Mouse (Mus musculus): ENCODE results near the gene Akap2. TPM values are rescaled to one million over a fixed set of nuclear protein-coding genes. Genes with fewer than 3 reads are reported as not detected.

The Akap2 gene
- polyA plus RNA-seq, 1 experiment from 2014 or later: 2.2 TPM

DNA sequence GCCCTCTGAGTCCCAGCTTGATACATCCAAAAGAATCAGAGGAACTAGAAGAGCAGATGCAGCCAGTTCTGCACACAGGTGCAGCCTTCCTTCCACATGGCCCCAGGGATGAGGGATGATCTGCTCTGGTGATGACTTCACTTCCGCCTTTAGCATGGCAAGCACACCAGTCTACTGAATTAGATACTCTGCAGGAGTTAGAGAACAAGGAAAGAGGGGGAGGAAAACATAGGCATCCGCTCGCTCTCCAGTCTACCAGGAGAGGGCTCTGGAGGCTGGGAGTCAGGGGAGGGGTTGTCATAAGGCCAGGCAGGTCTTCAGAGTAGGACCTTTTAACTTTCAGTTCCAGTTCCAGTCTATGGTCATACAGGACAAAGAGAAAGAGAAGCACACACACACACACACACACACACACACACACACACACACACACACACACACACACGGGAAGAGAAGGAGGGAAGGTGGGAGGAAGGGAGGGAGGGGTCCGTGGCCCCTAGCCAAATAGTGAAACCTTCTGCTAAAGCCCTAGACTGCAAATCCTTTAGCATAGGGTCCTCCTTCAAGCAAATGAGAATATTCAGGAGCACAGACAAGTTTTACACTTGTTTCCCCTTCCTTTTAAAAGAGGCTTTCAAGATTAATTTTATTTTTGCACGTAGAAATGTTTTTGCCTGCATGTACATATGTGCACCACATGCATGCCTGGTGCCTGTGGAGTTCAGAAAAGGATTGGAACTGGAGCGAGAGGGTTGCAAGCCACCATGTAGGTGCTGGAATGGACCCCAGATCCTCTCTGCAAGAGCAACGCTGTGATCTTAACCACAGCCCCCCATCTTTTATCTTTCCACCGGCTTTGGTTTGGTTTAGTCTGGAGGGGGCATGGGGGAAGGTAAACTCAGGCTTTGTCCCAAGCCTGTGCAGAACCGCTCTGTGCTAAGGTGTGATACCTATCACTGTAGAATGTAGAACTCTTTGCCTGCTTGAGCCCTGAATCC, 197.0 kb downstream of the Akap2 start:
- H3K4me3 ChIP-seq (replicated peaks): no peak overlapping the region
- 0 out of 2 replicates have a peak, but pooled peaks cover 2% of the 10 kb centered on the region for H3K4me1 ChIP-seq (replicated peaks)
- WGBS (ENCODE audit: insufficient replicate concordance): 52% methylated on average over 10 of the region's 10 CpGs
- H3K4me2 ChIP-seq: 0 out of 2 replicates have a peak overlapping the region, but pooled peaks have one; percentile 48
- H3K9ac ChIP-seq: no peak overlapping the region
- H3K27ac ChIP-seq (replicated peaks): no peak overlapping the region
- no peak for ATAC-seq (ENCODE audit: insufficient read depth)
- H3K27me3 ChIP-seq: no peaks in the 10 kb centered on the region
- H3K36me3 ChIP-seq (replicated peaks): no peaks in the 10 kb centered on the region
- H3K9me3 ChIP-seq (replicated peaks): no peaks in the 10 kb centered on the region

DNA sequence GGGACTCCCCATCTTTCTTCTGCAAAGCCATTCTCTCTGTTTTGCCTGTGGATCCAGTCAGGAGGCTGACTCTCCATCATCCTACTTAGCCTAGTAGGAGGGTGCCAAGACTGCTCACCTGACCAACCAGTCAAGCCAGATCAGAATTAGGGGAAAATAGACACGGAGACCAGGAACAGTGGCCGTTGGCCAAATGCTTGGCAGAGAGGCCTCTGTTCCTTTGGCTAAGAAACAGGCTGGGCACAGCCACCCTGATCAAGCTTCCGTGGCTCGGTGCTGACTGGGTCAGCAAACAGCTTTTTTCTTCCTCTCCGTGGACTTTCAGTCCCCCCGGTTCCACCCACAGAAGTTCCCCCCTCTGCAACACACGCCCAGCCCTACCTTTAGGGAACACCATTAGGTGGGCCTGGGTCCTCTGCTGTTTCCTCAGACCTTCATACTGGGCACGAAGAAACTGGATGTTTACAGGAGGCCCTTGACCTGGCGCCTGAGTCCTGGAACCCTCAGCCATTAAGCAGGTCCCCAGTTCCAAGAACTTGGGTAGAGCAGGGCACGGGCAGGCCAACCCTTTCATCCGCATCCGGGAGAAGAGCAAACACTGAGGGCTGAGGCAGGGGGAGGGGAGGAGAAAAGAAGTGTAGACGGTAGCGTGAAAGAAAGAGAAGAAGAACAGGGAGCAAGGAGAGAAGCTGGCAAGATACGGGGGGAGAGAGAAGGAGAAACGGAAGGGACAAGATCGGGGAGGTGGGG, 197.9 kb downstream of the Akap2 start:
- H3K9ac ChIP-seq: no peak overlapping the region
- H3K9me3 ChIP-seq (replicated peaks): no peaks in the 10 kb centered on the region
- no peak overlapping the region for H3K27ac ChIP-seq (replicated peaks)
- peak overlapping the region; percentile 48 for H3K4me2 ChIP-seq
- no peaks in the 10 kb centered on the region for H3K36me3 ChIP-seq (replicated peaks)
- ATAC-seq (ENCODE audit: insufficient read depth): no peak
- 27% methylated on average over 17 of the region's 17 CpGs for WGBS (ENCODE audit: insufficient replicate concordance)
- peak overlapping the region; percentile 15 for H3K4me3 ChIP-seq (replicated peaks)
- 0 out of 2 replicates have a peak, but pooled peaks cover 2% of the 10 kb centered on the region for H3K4me1 ChIP-seq (replicated peaks)
- H3K27me3 ChIP-seq: no peaks in the 10 kb centered on the region

- no peaks in the 10 kb centered on the region for H3K27me3 ChIP-seq
- 0 out of 2 replicates have a peak, but pooled peaks cover 2% of the 10 kb centered on the region for H3K4me1 ChIP-seq (replicated peaks)
- peak within 1 kb of the TSS; percentile 15 for H3K4me3 ChIP-seq (replicated peaks)
- no peaks in the 10 kb centered on the region for H3K9me3 ChIP-seq (replicated peaks)
- H3K4me2 ChIP-seq: peak within 1 kb of the TSS; percentile 48
- no peak within 1 kb of the TSS for H3K27ac ChIP-seq (replicated peaks)
- ATAC-seq (ENCODE audit: insufficient read depth): no peak
- H3K36me3 ChIP-seq (replicated peaks): no peaks in the 10 kb centered on the region
- WGBS (ENCODE audit: insufficient replicate concordance): 30% methylated on average over 9 of the region's 9 CpGs
- H3K9ac ChIP-seq: no peak within 1 kb of the TSS
These were observed 198.8 kb downstream of the Akap2 start, which contains the start of gene D630039A03Rik for GRCm38 (mm10) chr4:57916201-57916661. Gene D630039A03Rik (minus strand): TSS chr4:57916297.

- Histone ChIP-seq H3K4me1 (replicated peaks) (0 out of 2 replicates have a peak, but pooled peaks cover 2% of the 10 kb centered on the region), H3K9me3 (replicated peaks) (no peaks in the 10 kb centered on the region), H3K4me3 (replicated peaks) (no peak overlapping the region), H3K27me3 (no peaks in the 10 kb centered on the region), H3K36me3 (replicated peaks) (no peaks in the 10 kb centered on the region), H3K27ac (replicated peaks) (no peak overlapping the region), H3K4me2 (peak overlapping the region; percentile 48; the same call in 1 of the 2 replicates), H3K9ac (no peak overlapping the region)
- no peak for ATAC-seq (ENCODE audit: insufficient read depth)
- 52% methylated on average over 4 of the region's 4 CpGs for WGBS (ENCODE audit: insufficient replicate concordance)
These were observed 199.3 kb downstream of the Akap2 start for GRCm38 (mm10) chr4:57916711-57917110.

- Histone ChIP-seq H3K36me3 (replicated peaks) (no peaks in the 10 kb centered on the region), H3K4me1 (replicated peaks) (0 out of 2 replicates have a peak, but pooled peaks cover 2% of the 10 kb centered on the region), H3K27me3 (no peaks in the 10 kb centered on the region), H3K4me2 (no peak overlapping the region), H3K27ac (replicated peaks) (no peak overlapping the region), H3K9ac (no peak overlapping the region), H3K9me3 (replicated peaks) (no peaks in the 10 kb centered on the region), H3K4me3 (replicated peaks) (no peak overlapping the region)
- 17% methylated on average over 8 of the region's 8 CpGs for WGBS (ENCODE audit: insufficient replicate concordance)
- ATAC-seq (ENCODE audit: insufficient read depth): no peak
These were observed 202.3 kb downstream of the Akap2 start for GRCm38 (mm10) chr4:57919494-57920423.

GRCm38 (mm10) chr4:57920522-57920921, 203.1 kb downstream of the Akap2 start:
- WGBS (ENCODE audit: insufficient replicate concordance): 69% methylated on average over 1 of the region's 1 CpGs

GRCm38 (mm10) chr4:57922171-57922570, 204.7 kb downstream of the Akap2 start:
- Histone ChIP-seq H3K27me3 (no peaks in the 10 kb centered on the region), H3K9me3 (replicated peaks) (no peaks in the 10 kb centered on the region), H3K4me1 (replicated peaks) (no peaks in the 10 kb centered on the region), H3K9ac (no peak overlapping the region), H3K4me3 (replicated peaks) (no peak overlapping the region), H3K4me2 (no peak overlapping the region), H3K27ac (replicated peaks) (no peak overlapping the region), H3K36me3 (replicated peaks) (no peaks in the 10 kb centered on the region)
- 58% methylated on average over 5 of the region's 5 CpGs for WGBS (ENCODE audit: insufficient replicate concordance)
- ATAC-seq (ENCODE audit: insufficient read depth): no peak

More at GRCm38 (mm10) chr4:57920522-57920921, 203.1 kb downstream of the Akap2 start:
- Histone ChIP-seq H3K9ac (no peak overlapping the region), H3K4me3 (replicated peaks) (no peak overlapping the region), H3K27me3 (no peaks in the 10 kb centered on the region), H3K9me3 (replicated peaks) (no peaks in the 10 kb centered on the region), H3K36me3 (replicated peaks) (no peaks in the 10 kb centered on the region), H3K27ac (replicated peaks) (no peak overlapping the region), H3K4me1 (replicated peaks) (0 out of 2 replicates have a peak, but pooled peaks cover under 1% of the 10 kb centered on the region), H3K4me2 (no peak overlapping the region)
- no peak for ATAC-seq (ENCODE audit: insufficient read depth)

DNA sequence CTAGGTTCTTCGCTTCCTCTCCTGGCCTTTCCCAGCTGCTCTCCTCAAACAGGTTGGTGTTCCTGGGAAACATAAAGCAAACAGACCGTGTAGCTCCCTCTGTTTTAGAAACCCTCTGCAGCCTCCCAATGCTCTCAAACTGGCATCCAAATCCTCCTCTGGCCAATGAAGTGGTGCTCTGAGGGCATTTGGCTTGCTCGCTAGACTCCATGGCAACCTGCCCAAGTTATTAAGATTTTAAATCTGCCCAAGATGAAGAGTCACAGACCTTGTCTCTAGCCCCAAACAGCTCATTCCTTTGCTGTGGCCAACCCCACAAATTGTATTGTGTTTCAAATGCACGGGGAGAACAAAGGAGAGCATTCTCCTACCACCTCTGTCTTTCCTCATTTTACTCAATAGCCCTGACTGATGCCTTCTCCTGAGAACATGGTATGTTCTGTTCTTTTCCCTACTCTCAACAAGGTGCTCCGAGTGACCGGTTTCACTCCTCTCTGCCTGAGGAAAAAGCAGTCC, 207.2 kb downstream of the Akap2 start:
- no peak overlapping the region for H3K27ac ChIP-seq (replicated peaks)
- H3K4me3 ChIP-seq (replicated peaks): no peak overlapping the region
- H3K4me2 ChIP-seq: no peak overlapping the region
- H3K27me3 ChIP-seq: no peaks in the 10 kb centered on the region
- H3K9me3 ChIP-seq (replicated peaks): no peaks in the 10 kb centered on the region
- no peaks in the 10 kb centered on the region for H3K36me3 ChIP-seq (replicated peaks)
- WGBS (ENCODE audit: insufficient replicate concordance): 60% methylated on average over 6 of the region's 6 CpGs
- ATAC-seq (ENCODE audit: insufficient read depth): no peak
- no peak overlapping the region for H3K9ac ChIP-seq
- H3K4me1 ChIP-seq (replicated peaks): no peaks in the 10 kb centered on the region

DNA sequence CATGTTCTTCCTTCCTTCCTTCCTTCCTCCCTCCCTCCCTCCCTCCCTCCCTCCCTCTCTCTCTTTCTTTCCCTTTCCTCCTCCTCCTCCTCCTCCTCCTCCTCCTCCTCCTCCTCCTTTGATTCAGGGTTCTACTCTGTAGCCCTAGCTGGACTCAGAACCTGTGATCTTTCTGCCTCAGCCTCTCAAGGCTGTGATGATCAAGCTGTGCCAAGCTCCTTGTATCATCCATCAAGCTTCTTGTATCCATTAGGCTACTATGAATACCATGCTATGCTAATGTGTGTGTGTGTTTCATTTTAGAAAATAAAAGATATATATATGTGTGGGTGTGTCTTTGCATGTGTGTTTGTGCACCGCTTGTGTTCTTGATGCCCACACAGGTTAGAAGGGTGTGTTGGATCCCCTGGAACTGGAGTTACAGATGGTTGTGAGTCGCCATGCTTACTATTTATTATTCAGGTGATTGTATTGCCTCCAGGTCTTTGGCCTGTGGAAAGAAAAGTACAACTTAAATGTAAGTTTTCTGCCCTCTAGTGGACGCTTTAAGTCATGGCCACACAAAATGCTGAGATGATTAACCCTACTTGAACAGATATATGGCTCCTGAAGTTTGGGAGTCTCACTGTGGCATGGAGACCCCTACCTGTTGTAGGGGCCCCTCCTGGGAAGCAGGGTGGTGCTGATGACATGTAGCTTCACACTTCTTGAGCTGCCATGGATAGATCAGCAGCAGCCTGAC, 210.2 kb downstream of the Akap2 start:
- H3K4me3 ChIP-seq (replicated peaks): no peak overlapping the region
- no peak overlapping the region for H3K27ac ChIP-seq (replicated peaks)
- H3K4me1 ChIP-seq (replicated peaks): no peaks in the 10 kb centered on the region
- WGBS (ENCODE audit: insufficient replicate concordance): 25% methylated on average over 3 of the region's 3 CpGs
- no peak for ATAC-seq (ENCODE audit: insufficient read depth)
- H3K4me2 ChIP-seq: no peak overlapping the region
- H3K9me3 ChIP-seq (replicated peaks): no peaks in the 10 kb centered on the region
- H3K27me3 ChIP-seq: no peaks in the 10 kb centered on the region
- no peaks in the 10 kb centered on the region for H3K36me3 ChIP-seq (replicated peaks)
- no peak overlapping the region for H3K9ac ChIP-seq
